Mouse (Mus musculus): Measurements from ENCODE around the gene Fam192a. TPM values are rescaled to one million over a fixed set of nuclear protein-coding genes. Genes with fewer than 3 reads are reported as not detected.

Fam192a gene
- total RNA-seq (2014; rRNA removed; ENCODE audit: low replicate concordance) = 13.9 and 17.4 TPM in 2 replicates
- polyA plus RNA-seq (2015; fragmentation: Nextera tagmentation; extraction: Ambion mirVana) = 30.4 and 37.9 TPM in 2 replicates

GRCm38 (mm10) chr8:94601607-94602385 is at the start of gene Fam192a, which contains the start of gene Rspry1:
Gene Fam192a, minus strand, starts transcription at chr8:94601997.
Gene Rspry1, plus strand, starts transcription at chr8:94601937.
- Histone ChIP-seq H3K9ac (replicated peaks; ENCODE audit: low read depth, low read length) (peak within 1 kb of the TSS; percentile 97), H3K4me1 (ENCODE audit: control insufficient read depth, insufficient read depth) (peaks cover 18% of the 10 kb centered on the region), H3K4me2 (ENCODE audit: low read depth, low read length) (peak within 1 kb of the TSS; percentile 93), H3K27ac (ENCODE audit: low read depth) (peak within 1 kb of the TSS; percentile 96), H3K36me3 (replicated peaks; ENCODE audit: control insufficient read depth, insufficient read depth, low read length) (no peaks in the 10 kb centered on the region), H3K4me3 (ENCODE audit: low read depth, low read length) (peak within 1 kb of the TSS; percentile 98), H3K9me3 (replicated peaks; ENCODE audit: control insufficient read depth, low read length) (no peaks in the 10 kb centered on the region), H3K27me3 (ENCODE audit: control insufficient read depth, insufficient read depth, low read length) (no peaks in the 10 kb centered on the region)
- peak; percentile 99 for ATAC-seq (ENCODE audit: insufficient read depth, low read depth)
- 0% methylated on average over 51 of the region's 55 CpGs for WGBS
- DNase-seq (ENCODE audit: low spot score) = peak; percentile 100
- no peak for TF ChIP-seq CTCF (IDR thresholded peaks at IDR 0.05; ENCODE audit: low read depth)
- peak; percentile 45; the same call in 1 of the 2 replicates for TF ChIP-seq EP300 (IDR thresholded peaks at IDR 0.05; ENCODE audit: low read depth)

- Histone ChIP-seq H3K4me3 (ENCODE audit: low read depth, low read length) (no peak overlapping the region), H3K4me1 (ENCODE audit: control insufficient read depth, insufficient read depth) (no peaks in the 10 kb centered on the region), H3K27me3 (ENCODE audit: control insufficient read depth, insufficient read depth, low read length) (no peaks in the 10 kb centered on the region), H3K4me2 (ENCODE audit: low read depth, low read length) (no peak overlapping the region), H3K9ac (replicated peaks; ENCODE audit: low read depth, low read length) (no peak overlapping the region), H3K36me3 (replicated peaks; ENCODE audit: control insufficient read depth, insufficient read depth, low read length) (peaks cover 80% of the 10 kb centered on the region), H3K27ac (ENCODE audit: low read depth) (no peak overlapping the region), H3K9me3 (replicated peaks; ENCODE audit: control insufficient read depth, low read length) (no peaks in the 10 kb centered on the region)
- no peak for ATAC-seq (ENCODE audit: insufficient read depth, low read depth)
- WGBS = 70% methylated on average over 3 of the region's 3 CpGs
- no peak for DNase-seq (ENCODE audit: low spot score)
- TF ChIP-seq CTCF (IDR thresholded peaks at IDR 0.05; ENCODE audit: low read depth) = no peak
- TF ChIP-seq EP300 (IDR thresholded peaks at IDR 0.05; ENCODE audit: low read depth) = no peak
Measured at GRCm38 (mm10) chr8:94649496-94649895, 47.7 kb upstream of the Fam192a start.

GRCm38 (mm10) chr8:94646165-94646564 is 44.4 kb upstream of the Fam192a start:
- no peak overlapping the region for H3K27ac ChIP-seq (ENCODE audit: low read depth)
- WGBS = 83% methylated on average over 3 of the region's 3 CpGs
- DNase-seq (ENCODE audit: low spot score) (no peak), ATAC-seq (ENCODE audit: insufficient read depth, low read depth) (no peak)
- TF ChIP-seq CTCF (IDR thresholded peaks at IDR 0.05; ENCODE audit: low read depth) (no peak), EP300 (IDR thresholded peaks at IDR 0.05; ENCODE audit: low read depth) (no peak)
- H3K9me3 ChIP-seq (replicated peaks; ENCODE audit: control insufficient read depth, low read length) = no peaks in the 10 kb centered on the region
- H3K27me3 ChIP-seq (ENCODE audit: control insufficient read depth, insufficient read depth, low read length) = no peaks in the 10 kb centered on the region
- H3K4me3 ChIP-seq (ENCODE audit: low read depth, low read length) = no peak overlapping the region
- H3K4me2 ChIP-seq (ENCODE audit: low read depth, low read length) = no peak overlapping the region
- H3K36me3 ChIP-seq (replicated peaks; ENCODE audit: control insufficient read depth, insufficient read depth, low read length) = peaks cover 75% of the 10 kb centered on the region
- H3K4me1 ChIP-seq (ENCODE audit: control insufficient read depth, insufficient read depth) = no peaks in the 10 kb centered on the region
- no peak overlapping the region for H3K9ac ChIP-seq (replicated peaks; ENCODE audit: low read depth, low read length)

GRCm38 (mm10) chr8:94645202-94645601 is 43.4 kb upstream of the Fam192a start:
- no peak for TF ChIP-seq EP300 (IDR thresholded peaks at IDR 0.05; ENCODE audit: low read depth)
- no peak for TF ChIP-seq CTCF (IDR thresholded peaks at IDR 0.05; ENCODE audit: low read depth)
- no peaks in the 10 kb centered on the region for H3K4me1 ChIP-seq (ENCODE audit: control insufficient read depth, insufficient read depth)
- H3K9ac ChIP-seq (replicated peaks; ENCODE audit: low read depth, low read length) = no peak overlapping the region
- DNase-seq (ENCODE audit: low spot score) (no peak), ATAC-seq (ENCODE audit: insufficient read depth, low read depth) (no peak)
- no peaks in the 10 kb centered on the region for H3K27me3 ChIP-seq (ENCODE audit: control insufficient read depth, insufficient read depth, low read length)
- peaks cover 82% of the 10 kb centered on the region for H3K36me3 ChIP-seq (replicated peaks; ENCODE audit: control insufficient read depth, insufficient read depth, low read length)
- H3K9me3 ChIP-seq (replicated peaks; ENCODE audit: control insufficient read depth, low read length) = no peaks in the 10 kb centered on the region
- no peak overlapping the region for H3K4me3 ChIP-seq (ENCODE audit: low read depth, low read length)
- H3K4me2 ChIP-seq (ENCODE audit: low read depth, low read length) = no peak overlapping the region
- WGBS = 56% methylated on average over 1 of the region's 1 CpGs
- no peak overlapping the region for H3K27ac ChIP-seq (ENCODE audit: low read depth)

GRCm38 (mm10) chr8:94641938-94642337 is 40.1 kb upstream of the Fam192a start:
- no peak overlapping the region for H3K4me2 ChIP-seq (ENCODE audit: low read depth, low read length)
- WGBS = 89% methylated on average over 3 of the region's 3 CpGs
- no peak for TF ChIP-seq CTCF (IDR thresholded peaks at IDR 0.05; ENCODE audit: low read depth)
- TF ChIP-seq EP300 (IDR thresholded peaks at IDR 0.05; ENCODE audit: low read depth) = no peak
- peaks cover 89% of the 10 kb centered on the region for H3K36me3 ChIP-seq (replicated peaks; ENCODE audit: control insufficient read depth, insufficient read depth, low read length)
- H3K27me3 ChIP-seq (ENCODE audit: control insufficient read depth, insufficient read depth, low read length) = no peaks in the 10 kb centered on the region
- no peak overlapping the region for H3K4me3 ChIP-seq (ENCODE audit: low read depth, low read length)
- no peaks in the 10 kb centered on the region for H3K9me3 ChIP-seq (replicated peaks; ENCODE audit: control insufficient read depth, low read length)
- ATAC-seq (ENCODE audit: insufficient read depth, low read depth) = no peak
- H3K27ac ChIP-seq (ENCODE audit: low read depth) = no peak overlapping the region
- H3K4me1 ChIP-seq (ENCODE audit: control insufficient read depth, insufficient read depth) = no peaks in the 10 kb centered on the region
- no peak for DNase-seq (ENCODE audit: low spot score)
- no peak overlapping the region for H3K9ac ChIP-seq (replicated peaks; ENCODE audit: low read depth, low read length)
